8 mouse cellular contexts compared by ENCODE assay signal in the genomic region with DNA sequence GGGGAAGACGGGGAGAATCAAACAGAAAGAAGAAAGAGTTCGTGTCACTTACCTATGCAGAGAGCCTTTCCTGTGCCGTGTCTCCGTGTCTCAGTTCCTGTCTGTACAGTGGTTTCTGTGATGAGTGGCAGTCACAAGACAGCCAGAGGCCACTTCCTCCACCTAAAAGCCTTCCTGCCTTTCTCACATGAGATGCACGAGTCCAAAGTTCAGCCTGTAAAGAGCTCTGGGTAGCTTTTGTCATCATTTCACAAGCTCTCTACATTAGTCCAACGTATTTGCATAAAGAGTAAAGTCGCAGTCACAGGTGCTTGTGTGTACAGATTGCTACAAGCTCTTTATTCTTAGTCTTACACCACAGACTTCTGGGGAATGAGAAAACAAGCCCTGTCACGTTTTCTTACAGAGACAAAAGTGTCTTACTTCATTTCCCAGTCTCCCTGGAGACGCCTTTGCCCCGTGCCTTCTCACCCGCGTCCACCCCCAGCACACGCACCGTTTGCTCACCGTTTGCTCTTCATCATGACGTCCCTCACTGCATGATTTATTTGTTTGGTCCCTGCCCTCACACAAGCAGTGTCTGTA. TPM values are rescaled to one million over a fixed set of nuclear protein-coding genes. Genes with fewer than 3 reads are reported as not detected.
DNase-seq lines count a peak whose midpoint lies in the region; ATAC-seq and TF ChIP-seq lines count a peak whose summit lies in the region.

Gene Hpgds, minus strand, starts transcription at position 288 of the 585 bp plus-strand sequence.

- no peak within 1 kb of the TSS for H3K4me2 ChIP-seq in limb, embryonic 13.5 days (replicated peaks)
- H3K4me2 ChIP-seq in hindbrain, embryonic 11.5 days (replicated peaks; ENCODE audit: low read depth, low read length), result 0 out of 2 replicates have a peak within 1 kb of the TSS, but pooled peaks have one; percentile 2
- peak within 1 kb of the TSS; percentile 41 for H3K4me2 ChIP-seq in neural tube, embryonic 15.5 days

- H3K36me3 ChIP-seq in limb, embryonic 13.5 days, result no peaks in the 10 kb centered on the region
- no peaks in the 10 kb centered on the region for H3K36me3 ChIP-seq in limb, embryonic 10.5 days
- H3K36me3 ChIP-seq in hindbrain, embryonic 11.5 days (ENCODE audit: control insufficient read depth, insufficient read depth, low read length), result no peaks in the 10 kb centered on the region
- H3K36me3 ChIP-seq in neural tube, embryonic 15.5 days, result no peaks in the 10 kb centered on the region

- H3K4me1 ChIP-seq in limb, embryonic 13.5 days, result 0 out of 2 replicates have a peak, but pooled peaks cover 5% of the 10 kb centered on the region
- no peaks in the 10 kb centered on the region for H3K4me1 ChIP-seq in limb, embryonic 10.5 days
- H3K4me1 ChIP-seq in hindbrain, embryonic 11.5 days (replicated peaks; ENCODE audit: control insufficient read depth, insufficient read depth, low read length), result no peaks in the 10 kb centered on the region
- peaks cover 3% of the 10 kb centered on the region; the same call in 1 of the 2 replicates for H3K4me1 ChIP-seq in lung, adult 2 months (ENCODE audit: control insufficient read depth, insufficient read depth, low read length)
- H3K4me1 ChIP-seq in neural tube, embryonic 15.5 days, result peaks cover 4% of the 10 kb centered on the region

- H3K9ac ChIP-seq in limb, embryonic 13.5 days, result no peak within 1 kb of the TSS
- no peak within 1 kb of the TSS for H3K9ac ChIP-seq in hindbrain, embryonic 11.5 days (ENCODE audit: low read depth, low read length)
- H3K9ac ChIP-seq in neural tube, embryonic 15.5 days (replicated peaks), result no peak within 1 kb of the TSS

- TF ChIP-seq POLR2A in lung, adult 2 months (IDR thresholded peaks at IDR 0.05; ENCODE audit: borderline replicate concordance, extremely low read depth, low read depth, low read length), result no peak

- 68% methylated on average over 16 of the region's 16 CpGs for WGBS in limb, embryonic 13.5 days
- WGBS in limb, embryonic 10.5 days, result 69% methylated on average over 16 of the region's 16 CpGs
- WGBS in hindbrain, embryonic 11.5 days, result 28% methylated on average over 16 of the region's 16 CpGs
- 23% methylated on average over 16 of the region's 16 CpGs for WGBS in lung, adult 2 months
- WGBS in neural tube, embryonic 15.5 days, result 17% methylated on average over 16 of the region's 16 CpGs

- no peaks in the 10 kb centered on the region for H3K27me3 ChIP-seq in limb, embryonic 13.5 days
- no peaks in the 10 kb centered on the region for H3K27me3 ChIP-seq in limb, embryonic 10.5 days (ENCODE audit: low read depth, poor library complexity, severe bottlenecking)
- no peaks in the 10 kb centered on the region for H3K27me3 ChIP-seq in hindbrain, embryonic 11.5 days (ENCODE audit: control insufficient read depth, insufficient read depth, low read length)
- H3K27me3 ChIP-seq in neural tube, embryonic 15.5 days (replicated peaks), result no peaks in the 10 kb centered on the region

- H3K4me3 ChIP-seq in limb, embryonic 13.5 days, result no peak within 1 kb of the TSS
- no peak within 1 kb of the TSS for H3K4me3 ChIP-seq in limb, embryonic 10.5 days
- no peak within 1 kb of the TSS for H3K4me3 ChIP-seq in hindbrain, embryonic 11.5 days (ENCODE audit: low read depth, low read length)
- H3K4me3 ChIP-seq in lung, adult 2 months (replicated peaks; ENCODE audit: extremely low read depth, low read depth, low read length), result peak within 1 kb of the TSS; percentile 29
- H3K4me3 ChIP-seq in neural tube, embryonic 15.5 days (replicated peaks), result no peak within 1 kb of the TSS

- ATAC-seq in limb, embryonic 13.5 days (ENCODE audit: low FRiP score, low read depth), result no peak
- ATAC-seq in hindbrain, embryonic 11.5 days (ENCODE audit: low FRiP score), result peak; percentile 76
- peak; percentile 57; the same call in 1 of the 2 replicates for ATAC-seq in neural tube, embryonic 15.5 days (ENCODE audit: low FRiP score)
- ATAC-seq in erythroblast, adult 5-6 weeks (replicated peaks; ENCODE audit: low FRiP score, poor library complexity, severe bottlenecking), result no peak

- no peak for DNase-seq in limb, embryonic 10.5 days (ENCODE audit: low spot score)
- peak; percentile 57 for DNase-seq in hindbrain, embryonic 11.5 days (ENCODE audit: low spot score)
- DNase-seq in lung, adult 2 months, result peak; percentile 10
- DNase-seq in cerebellum, postnatal 36 days, result no peak
- DNase-seq in cerebellum, postnatal 4 days (ENCODE audit: low spot score in 2 of 2), result no peak

- TF ChIP-seq CTCF in lung, adult 2 months (IDR thresholded peaks at IDR 0.05; ENCODE audit: insufficient read depth, low read length), result no peak

- 0 out of 2 replicates have a peak within 1 kb of the TSS, but pooled peaks have one; percentile 15 for H3K27ac ChIP-seq in limb, embryonic 13.5 days
- no peak within 1 kb of the TSS for H3K27ac ChIP-seq in limb, embryonic 10.5 days
- no peak within 1 kb of the TSS for H3K27ac ChIP-seq in hindbrain, embryonic 11.5 days (ENCODE audit: low read depth, low read length)
- H3K27ac ChIP-seq in neural tube, embryonic 15.5 days (replicated peaks), result no peak within 1 kb of the TSS

- no peaks in the 10 kb centered on the region for H3K9me3 ChIP-seq in limb, embryonic 13.5 days
- no peaks in the 10 kb centered on the region for H3K9me3 ChIP-seq in limb, embryonic 10.5 days (replicated peaks)
- no peaks in the 10 kb centered on the region for H3K9me3 ChIP-seq in hindbrain, embryonic 11.5 days (ENCODE audit: control insufficient read depth, low read length)
- no peaks in the 10 kb centered on the region for H3K9me3 ChIP-seq in neural tube, embryonic 15.5 days (replicated peaks)

RNA-seq across cellular contexts. Expression of gene Hpgds, which starts in this region (rescaled TPM):
- 9.3 and 12.3 TPM in 2 replicates for polyA plus RNA-seq in limb, embryonic 13.5 days (2015; fragmentation: Nextera tagmentation; extraction: Ambion mirVana)
- 2.1 and 2.2 TPM in 2 replicates for polyA plus RNA-seq in limb, embryonic 10.5 days (2016; fragmentation: Nextera tagmentation; extraction: Ambion mirVana)
- 13.5 and 18.0 TPM in 2 replicates for polyA plus RNA-seq in hindbrain, embryonic 11.5 days (2014; fragmentation: Nextera tagmentation; extraction: Ambion mirVana)
- polyA plus RNA-seq in lung, adult 2 months (2012; rRNA removed), result 0.17 and 0.57 TPM in 2 replicates
- 5.0 and 6.0 TPM in 2 replicates for polyA plus RNA-seq in neural tube, embryonic 15.5 days (2015; fragmentation: Nextera tagmentation; extraction: Ambion mirVana)
- 2.7 and 8.6 TPM in 2 replicates for total RNA-seq in erythroblast, adult 5-6 weeks (2015; ENCODE audit: low replicate concordance)
- total RNA-seq in erythroblast, adult 5-6 weeks (2017; ENCODE audit: low replicate concordance), result 1.7 and 5.2 TPM in 2 replicates

Comparison
In these comparisons a context has a peak if more than half of its experiments do, and no peak if none do; other contexts are left out.
1. Peak in DNase-seq and H3K4me3 ChIP-seq in lung, adult 2 months; RNA of the gene not detected or under 1 TPM.
2. ATAC-seq: peak in hindbrain, embryonic 11.5 days (single experiment) and neural tube, embryonic 15.5 days (single experiment); none in limb, embryonic 13.5 days (single experiment) and erythroblast, adult 5-6 weeks (single experiment).